Mouse (Mus musculus): ENCODE results near the gene Pafah1b1. TPM values are rescaled to one million over a fixed set of nuclear protein-coding genes. Genes with fewer than 3 reads are reported as not detected.

Gene Pafah1b1
- polyA plus RNA-seq, 1 experiment, result 137 TPM

DNA sequence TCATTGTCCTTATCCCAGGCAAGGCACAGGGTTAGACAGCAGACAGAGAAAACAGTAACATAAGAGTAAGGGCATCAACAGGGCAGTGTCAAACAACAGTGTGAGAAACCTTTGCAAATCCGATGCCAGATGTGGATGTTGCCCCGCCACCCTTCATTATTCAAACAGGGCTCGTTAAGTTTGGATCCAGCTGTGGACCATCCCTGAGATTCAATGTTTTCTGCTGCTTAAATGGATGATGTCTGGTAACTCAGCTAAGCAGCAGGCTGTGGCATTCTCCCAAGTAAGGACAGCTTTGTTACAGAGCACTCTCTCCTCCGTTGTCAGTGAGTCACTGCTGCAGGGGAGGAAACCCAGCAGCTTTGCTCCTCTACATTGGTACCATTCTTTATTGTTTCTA lies 49.3 kb downstream of the Pafah1b1 start:
- H3K4me3 ChIP-seq (ENCODE audit: low read depth, low read length), result no peak overlapping the region
- TF ChIP-seq EP300 (IDR thresholded peaks at IDR 0.05; ENCODE audit: insufficient read depth, low read depth, low read length) (no peak), POLR2A (IDR thresholded peaks at IDR 0.05; ENCODE audit: insufficient read depth, low read length) (no peak), CTCF (IDR thresholded peaks at IDR 0.05; ENCODE audit: low read depth, low read length) (no peak)
- no peaks in the 10 kb centered on the region for H3K9me3 ChIP-seq (replicated peaks; ENCODE audit: control insufficient read depth, insufficient read depth, low read length, poor library complexity, severe bottlenecking)
- no peaks in the 10 kb centered on the region for H3K4me1 ChIP-seq (ENCODE audit: control insufficient read depth, insufficient read depth, low read length)
- H3K36me3 ChIP-seq (ENCODE audit: control insufficient read depth, insufficient read depth, low read length, poor library complexity, severe bottlenecking), result peaks cover 49% of the 10 kb centered on the region
- H3K9ac ChIP-seq (ENCODE audit: low read depth, poor library complexity, severe bottlenecking), result no peak overlapping the region
- no peaks in the 10 kb centered on the region for H3K27me3 ChIP-seq (ENCODE audit: control insufficient read depth, insufficient read depth, low read length, poor library complexity, severe bottlenecking)
- H3K27ac ChIP-seq (ENCODE audit: insufficient read depth, low read length), result no peak overlapping the region

DNA sequence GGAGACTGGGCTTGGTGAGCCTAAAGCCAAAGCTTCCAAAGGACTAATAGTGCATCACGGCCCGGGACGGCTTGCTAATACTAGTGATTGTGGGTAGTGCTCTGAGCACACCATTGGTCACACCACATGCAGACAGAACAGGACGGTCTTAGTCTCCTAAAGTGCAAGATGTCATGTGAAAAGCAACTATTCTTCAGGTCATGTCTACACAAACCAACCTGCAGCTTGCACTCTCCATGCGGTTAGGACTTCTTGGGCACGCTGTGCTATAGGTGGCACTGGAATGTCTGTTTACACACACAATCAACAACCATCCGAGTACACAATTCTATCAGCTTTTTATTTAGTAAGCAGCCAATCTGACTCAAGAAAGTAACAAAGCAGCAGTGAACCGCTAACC lies 49.8 kb downstream of the Pafah1b1 start:
- H3K4me1 ChIP-seq (ENCODE audit: control insufficient read depth, insufficient read depth, low read length), result no peaks in the 10 kb centered on the region
- TF ChIP-seq EP300 (IDR thresholded peaks at IDR 0.05; ENCODE audit: insufficient read depth, low read depth, low read length) (no peak), POLR2A (IDR thresholded peaks at IDR 0.05; ENCODE audit: insufficient read depth, low read length) (no peak), CTCF (IDR thresholded peaks at IDR 0.05; ENCODE audit: low read depth, low read length) (no peak)
- no peaks in the 10 kb centered on the region for H3K27me3 ChIP-seq (ENCODE audit: control insufficient read depth, insufficient read depth, low read length, poor library complexity, severe bottlenecking)
- no peaks in the 10 kb centered on the region for H3K9me3 ChIP-seq (replicated peaks; ENCODE audit: control insufficient read depth, insufficient read depth, low read length, poor library complexity, severe bottlenecking)
- no peak overlapping the region for H3K4me3 ChIP-seq (ENCODE audit: low read depth, low read length)
- peaks cover 47% of the 10 kb centered on the region for H3K36me3 ChIP-seq (ENCODE audit: control insufficient read depth, insufficient read depth, low read length, poor library complexity, severe bottlenecking)
- no peak overlapping the region for H3K9ac ChIP-seq (ENCODE audit: low read depth, poor library complexity, severe bottlenecking)
- H3K27ac ChIP-seq (ENCODE audit: insufficient read depth, low read length), result no peak overlapping the region

DNA sequence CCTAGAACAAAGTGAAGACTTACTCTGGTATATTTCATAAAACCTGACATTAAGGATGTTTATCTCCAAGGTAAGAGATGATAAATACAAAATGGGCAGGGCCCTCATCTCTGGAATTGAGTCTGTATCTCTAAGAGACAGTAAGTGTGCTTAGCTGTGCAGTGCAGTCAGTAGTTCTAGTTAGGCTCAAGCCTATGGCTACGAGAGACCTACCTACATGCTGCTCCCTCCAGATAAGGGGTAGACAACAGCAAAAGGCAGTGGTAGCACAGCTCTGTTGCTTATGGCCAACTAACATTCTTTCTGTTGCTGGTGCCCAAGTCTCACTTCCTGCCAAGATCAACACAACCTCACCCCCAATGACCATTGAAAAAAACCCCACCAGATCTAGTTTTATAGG lies 50.9 kb downstream of the Pafah1b1 start:
- Histone ChIP-seq H3K27ac (ENCODE audit: insufficient read depth, low read length) (peak overlapping the region; percentile 44; the same call in 1 of the 2 replicates), H3K9ac (ENCODE audit: low read depth, poor library complexity, severe bottlenecking) (no peak overlapping the region), H3K9me3 (replicated peaks; ENCODE audit: control insufficient read depth, insufficient read depth, low read length, poor library complexity, severe bottlenecking) (no peaks in the 10 kb centered on the region), H3K36me3 (ENCODE audit: control insufficient read depth, insufficient read depth, low read length, poor library complexity, severe bottlenecking) (peaks cover 47% of the 10 kb centered on the region), H3K4me3 (ENCODE audit: low read depth, low read length) (no peak overlapping the region), H3K4me1 (ENCODE audit: control insufficient read depth, insufficient read depth, low read length) (no peaks in the 10 kb centered on the region), H3K27me3 (ENCODE audit: control insufficient read depth, insufficient read depth, low read length, poor library complexity, severe bottlenecking) (no peaks in the 10 kb centered on the region)
- TF ChIP-seq POLR2A (IDR thresholded peaks at IDR 0.05; ENCODE audit: insufficient read depth, low read length) (no peak), EP300 (IDR thresholded peaks at IDR 0.05; ENCODE audit: insufficient read depth, low read depth, low read length) (no peak), CTCF (IDR thresholded peaks at IDR 0.05; ENCODE audit: low read depth, low read length) (no peak)

DNA sequence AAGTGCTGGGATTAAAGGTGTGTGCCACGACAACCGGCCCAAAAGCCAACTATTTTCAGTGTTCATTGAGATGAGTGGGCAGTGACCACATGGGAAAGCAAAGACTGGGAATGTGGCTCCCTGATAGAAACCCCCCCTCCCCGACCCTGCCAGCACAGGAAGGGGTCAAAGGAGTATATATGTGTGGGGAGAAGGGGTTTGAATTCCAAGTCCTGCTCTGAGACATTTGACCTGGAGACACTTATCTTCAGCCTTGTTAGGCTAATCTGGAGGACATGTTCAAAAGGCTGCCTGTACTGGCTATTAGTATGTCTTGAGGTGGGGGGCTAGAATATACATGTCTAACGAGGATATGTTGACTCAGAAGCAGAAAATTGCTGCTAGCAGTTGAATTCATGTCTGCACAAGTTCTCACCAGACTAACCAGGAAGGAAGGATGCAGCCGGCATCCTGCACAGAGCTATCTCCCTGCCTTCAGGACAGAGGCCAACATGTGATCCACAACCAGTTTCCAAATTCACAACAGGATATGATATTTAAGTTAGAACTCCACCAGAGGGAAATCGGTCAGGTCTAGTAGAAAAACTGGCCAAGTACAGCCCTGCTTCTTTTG lies 51.5 kb downstream of the Pafah1b1 start:
- Histone ChIP-seq H3K4me1 (ENCODE audit: control insufficient read depth, insufficient read depth, low read length) (no peaks in the 10 kb centered on the region), H3K36me3 (ENCODE audit: control insufficient read depth, insufficient read depth, low read length, poor library complexity, severe bottlenecking) (peaks cover 44% of the 10 kb centered on the region), H3K27me3 (ENCODE audit: control insufficient read depth, insufficient read depth, low read length, poor library complexity, severe bottlenecking) (no peaks in the 10 kb centered on the region), H3K9ac (ENCODE audit: low read depth, poor library complexity, severe bottlenecking) (no peak overlapping the region), H3K4me3 (ENCODE audit: low read depth, low read length) (no peak overlapping the region), H3K9me3 (replicated peaks; ENCODE audit: control insufficient read depth, insufficient read depth, low read length, poor library complexity, severe bottlenecking) (no peaks in the 10 kb centered on the region), H3K27ac (ENCODE audit: insufficient read depth, low read length) (peak overlapping the region; percentile 30)
- TF ChIP-seq POLR2A (IDR thresholded peaks at IDR 0.05; ENCODE audit: insufficient read depth, low read length) (no peak), CTCF (IDR thresholded peaks at IDR 0.05; ENCODE audit: low read depth, low read length) (no peak), EP300 (IDR thresholded peaks at IDR 0.05; ENCODE audit: insufficient read depth, low read depth, low read length) (no peak)

DNA sequence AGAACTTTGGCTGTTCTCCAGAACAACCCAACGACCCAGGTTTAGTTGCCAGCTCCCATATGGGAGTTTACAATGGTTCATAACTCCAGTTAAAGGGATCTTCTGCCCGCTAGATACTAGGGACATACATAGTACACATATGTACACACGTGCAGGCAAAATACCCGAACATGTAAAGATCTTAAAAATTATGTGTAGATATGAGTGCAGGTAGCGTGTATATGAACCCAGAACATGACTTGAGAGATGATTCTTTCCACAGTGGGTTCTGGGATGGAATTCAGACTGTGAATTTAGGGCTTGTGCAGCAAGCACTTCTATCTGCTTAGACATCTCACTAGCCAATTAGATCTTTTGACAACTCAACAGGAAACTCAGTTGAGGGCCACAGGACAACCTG lies 52.6 kb downstream of the Pafah1b1 start:
- no peaks in the 10 kb centered on the region for H3K27me3 ChIP-seq (ENCODE audit: control insufficient read depth, insufficient read depth, low read length, poor library complexity, severe bottlenecking)
- H3K4me3 ChIP-seq (ENCODE audit: low read depth, low read length), result no peak overlapping the region
- TF ChIP-seq EP300 (IDR thresholded peaks at IDR 0.05; ENCODE audit: insufficient read depth, low read depth, low read length) (no peak), POLR2A (IDR thresholded peaks at IDR 0.05; ENCODE audit: insufficient read depth, low read length) (no peak), CTCF (IDR thresholded peaks at IDR 0.05; ENCODE audit: low read depth, low read length) (no peak)
- peaks cover 47% of the 10 kb centered on the region for H3K36me3 ChIP-seq (ENCODE audit: control insufficient read depth, insufficient read depth, low read length, poor library complexity, severe bottlenecking)
- H3K9ac ChIP-seq (ENCODE audit: low read depth, poor library complexity, severe bottlenecking), result no peak overlapping the region
- no peaks in the 10 kb centered on the region for H3K9me3 ChIP-seq (replicated peaks; ENCODE audit: control insufficient read depth, insufficient read depth, low read length, poor library complexity, severe bottlenecking)
- no peak overlapping the region for H3K27ac ChIP-seq (ENCODE audit: insufficient read depth, low read length)
- no peaks in the 10 kb centered on the region for H3K4me1 ChIP-seq (ENCODE audit: control insufficient read depth, insufficient read depth, low read length)

DNA sequence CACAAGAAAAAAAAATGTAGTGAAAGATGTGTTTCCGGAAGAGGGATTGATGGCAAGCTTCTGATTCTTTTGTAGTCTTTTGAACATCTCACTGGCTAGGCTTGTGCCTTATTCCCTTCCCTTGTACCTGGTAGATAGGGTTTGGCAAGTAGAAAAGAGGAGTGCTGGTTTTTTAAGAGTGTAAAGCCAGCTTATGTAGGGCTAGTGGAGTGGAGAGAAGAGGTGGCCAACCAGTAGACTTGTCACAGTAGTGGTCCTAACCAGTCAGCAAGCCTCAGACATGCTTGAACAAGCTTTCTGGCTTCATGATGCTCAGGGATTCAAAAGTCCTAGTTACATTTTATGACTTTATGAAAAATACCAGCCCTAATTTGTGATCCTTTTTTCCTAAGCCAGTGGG lies 53.5 kb downstream of the Pafah1b1 start:
- Histone ChIP-seq H3K4me3 (ENCODE audit: low read depth, low read length) (no peak overlapping the region), H3K36me3 (ENCODE audit: control insufficient read depth, insufficient read depth, low read length, poor library complexity, severe bottlenecking) (peaks cover 51% of the 10 kb centered on the region), H3K9me3 (replicated peaks; ENCODE audit: control insufficient read depth, insufficient read depth, low read length, poor library complexity, severe bottlenecking) (no peaks in the 10 kb centered on the region), H3K9ac (ENCODE audit: low read depth, poor library complexity, severe bottlenecking) (no peak overlapping the region), H3K27me3 (ENCODE audit: control insufficient read depth, insufficient read depth, low read length, poor library complexity, severe bottlenecking) (no peaks in the 10 kb centered on the region), H3K27ac (ENCODE audit: insufficient read depth, low read length) (peak overlapping the region; percentile 21), H3K4me1 (ENCODE audit: control insufficient read depth, insufficient read depth, low read length) (no peaks in the 10 kb centered on the region)
- no peak for TF ChIP-seq EP300 (IDR thresholded peaks at IDR 0.05; ENCODE audit: insufficient read depth, low read depth, low read length)
- TF ChIP-seq CTCF (IDR thresholded peaks at IDR 0.05; ENCODE audit: low read depth, low read length), result no peak
- no peak for TF ChIP-seq POLR2A (IDR thresholded peaks at IDR 0.05; ENCODE audit: insufficient read depth, low read length)

Measured in ES-Bruce4 (cell line).